Mouse (Mus musculus): Measurements from ENCODE around the gene Zwilch.
"Not testable (repeated sequence)": the region's sequence is repeated elsewhere in the genome, so short reads cannot be mapped to it uniquely, and the experiment has no call there.

Zwilch gene

DNA sequence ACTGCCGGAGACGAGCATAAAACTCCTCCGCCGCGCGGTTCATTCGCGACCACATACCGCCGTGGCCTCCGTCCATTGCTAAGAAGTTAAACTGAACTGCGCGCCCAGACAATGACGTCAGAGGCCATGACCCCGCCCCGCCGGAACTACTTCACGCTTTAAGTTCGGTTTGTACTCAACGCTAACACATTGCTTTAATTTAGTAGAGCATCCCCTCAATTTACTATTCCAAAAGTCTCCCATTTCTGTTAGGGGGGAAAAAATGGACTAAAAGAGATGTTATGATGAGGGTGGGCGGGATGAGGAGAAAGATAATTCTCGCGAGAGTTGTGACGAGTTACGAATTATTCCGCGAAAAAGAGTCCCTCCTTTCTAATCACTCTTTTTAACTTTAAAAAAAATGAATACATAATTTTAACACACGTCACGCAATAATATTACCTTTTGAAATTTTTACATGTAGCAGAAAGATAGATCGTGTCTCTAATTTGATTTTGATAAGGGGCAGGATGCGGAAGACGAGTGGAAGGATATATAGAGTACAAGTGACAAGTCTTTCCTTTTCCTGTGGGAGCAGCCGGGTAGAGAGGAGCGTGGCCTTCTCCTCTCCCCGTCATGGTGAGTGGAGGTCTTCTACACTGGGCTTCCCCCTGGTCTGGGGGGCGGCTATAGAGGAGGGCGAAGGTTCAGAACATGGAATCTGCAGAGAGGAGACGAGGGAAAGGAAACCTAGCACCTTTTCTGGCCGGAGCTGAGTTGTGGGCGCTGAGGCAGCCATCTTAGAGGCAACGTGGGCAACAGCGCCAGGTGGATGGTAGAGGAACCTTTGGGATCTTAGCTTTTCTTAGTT is at the start of gene Zwilch, which contains the start of gene Rpl4:
TSS of gene Zwilch (minus strand) at position 289 of the 850 bp plus-strand sequence.
TSS of gene Rpl4 (plus strand) at position 560 of the 850 bp plus-strand sequence.
- peak; percentile 67 to 74 for DNase-seq

- no peak for DNase-seq
These were observed 49.2 kb upstream of the Zwilch start for GRCm38 (mm10) chr9:64222098-64222497.

DNA sequence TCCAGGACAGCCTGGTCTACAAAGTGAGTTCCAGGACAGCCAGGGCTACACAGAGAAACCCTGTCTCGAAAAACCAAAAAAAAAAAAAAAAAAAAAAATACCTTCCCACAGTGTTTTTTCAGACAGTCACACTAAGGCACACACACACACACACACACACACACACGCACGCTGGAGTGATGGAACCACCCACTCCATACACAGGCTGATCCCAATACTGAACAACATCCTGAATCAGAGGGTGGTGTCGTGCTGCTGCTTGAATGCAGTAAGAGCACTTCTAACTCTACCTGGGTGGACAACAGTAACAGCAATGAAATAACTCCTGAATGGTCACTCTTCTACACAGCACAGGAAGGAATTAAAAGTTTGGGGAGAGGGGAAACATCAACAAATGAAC is 48.6 kb upstream of the Zwilch start:
- no peak for DNase-seq

- DNase-seq, result no peak
These were observed 47.7 kb upstream of the Zwilch start for GRCm38 (mm10) chr9:64220603-64221002.

GRCm38 (mm10) chr9:64219772-64220420 is 47.0 kb upstream of the Zwilch start:
- DNase-seq, result no peak

GRCm38 (mm10) chr9:64219305-64219704 is 46.4 kb upstream of the Zwilch start:
- DNase-seq, result no peak

DNA sequence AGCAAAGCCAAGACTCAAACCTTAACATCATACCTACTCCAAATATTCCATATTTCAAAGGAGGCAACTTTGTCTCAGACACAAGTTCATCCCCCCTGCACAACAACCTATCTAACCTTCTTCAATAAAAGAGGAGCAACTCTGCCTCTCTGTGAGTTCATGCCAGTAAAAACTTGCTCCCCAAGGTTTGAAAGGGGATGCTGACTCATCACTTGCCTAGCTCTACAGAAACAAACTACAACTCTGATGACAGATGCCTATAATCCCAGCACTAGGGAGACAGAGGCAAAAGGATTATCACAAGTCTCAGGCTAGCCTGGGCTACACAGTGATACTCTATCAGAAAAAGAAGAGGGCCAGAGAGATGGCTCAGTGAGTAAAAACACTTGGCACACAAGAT is 45.0 kb upstream of the Zwilch start:
- no peak for DNase-seq

- no peak for DNase-seq
These were observed 43.7 kb upstream of the Zwilch start for GRCm38 (mm10) chr9:64216641-64217040.

- DNase-seq, result no peak
These were observed 43.2 kb upstream of the Zwilch start for GRCm38 (mm10) chr9:64216090-64216489.

- no peak for DNase-seq
These were observed 41.5 kb upstream of the Zwilch start for GRCm38 (mm10) chr9:64214452-64214851.

GRCm38 (mm10) chr9:64207509-64208084 is 34.7 kb upstream of the Zwilch start:
- DNase-seq, result no peak

- no peak for DNase-seq
These were observed 30.0 kb upstream of the Zwilch start for GRCm38 (mm10) chr9:64202866-64203265.

DNA sequence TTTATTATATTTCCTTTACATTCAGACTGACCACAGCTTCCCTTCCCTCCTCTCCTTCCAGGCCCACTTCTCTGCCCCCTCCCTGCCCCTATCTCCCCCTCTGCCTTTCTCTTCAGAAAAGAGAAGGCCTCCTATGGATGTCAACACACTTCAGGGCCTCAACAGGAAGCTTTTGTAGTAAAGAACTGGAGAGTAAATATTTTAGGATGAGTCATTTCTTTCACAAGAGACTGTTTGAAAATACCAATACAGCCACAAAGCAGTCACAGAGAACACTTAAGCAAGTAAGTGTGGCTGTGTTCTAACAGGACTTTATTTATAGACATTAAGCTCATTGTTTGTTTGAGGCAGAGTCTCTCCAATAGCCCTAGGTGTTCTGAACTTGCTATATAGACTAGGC is 29.4 kb upstream of the Zwilch start:
- DNase-seq, result peak in 1 of 2 experiments; percentile 12

DNA sequence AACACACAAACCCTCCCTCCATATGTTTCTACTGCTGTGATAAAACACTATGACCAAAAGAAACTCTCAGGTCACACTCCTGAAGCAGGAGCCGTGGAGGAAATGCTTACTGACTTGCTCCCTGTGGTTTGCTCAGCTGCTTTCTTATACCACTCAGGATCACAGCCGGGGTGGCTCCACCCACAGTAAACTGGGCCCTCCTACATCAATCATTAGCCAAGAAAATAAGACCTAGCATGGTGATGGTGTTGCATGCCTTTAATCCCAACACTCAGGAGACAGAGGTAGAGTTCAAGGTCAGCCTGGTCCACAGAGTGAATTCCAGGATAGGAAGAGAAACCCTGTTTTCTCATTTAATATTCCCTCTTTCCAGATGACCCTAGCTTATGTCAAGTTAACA is 27.0 kb upstream of the Zwilch start:
- DNase-seq, result no peak

DNA sequence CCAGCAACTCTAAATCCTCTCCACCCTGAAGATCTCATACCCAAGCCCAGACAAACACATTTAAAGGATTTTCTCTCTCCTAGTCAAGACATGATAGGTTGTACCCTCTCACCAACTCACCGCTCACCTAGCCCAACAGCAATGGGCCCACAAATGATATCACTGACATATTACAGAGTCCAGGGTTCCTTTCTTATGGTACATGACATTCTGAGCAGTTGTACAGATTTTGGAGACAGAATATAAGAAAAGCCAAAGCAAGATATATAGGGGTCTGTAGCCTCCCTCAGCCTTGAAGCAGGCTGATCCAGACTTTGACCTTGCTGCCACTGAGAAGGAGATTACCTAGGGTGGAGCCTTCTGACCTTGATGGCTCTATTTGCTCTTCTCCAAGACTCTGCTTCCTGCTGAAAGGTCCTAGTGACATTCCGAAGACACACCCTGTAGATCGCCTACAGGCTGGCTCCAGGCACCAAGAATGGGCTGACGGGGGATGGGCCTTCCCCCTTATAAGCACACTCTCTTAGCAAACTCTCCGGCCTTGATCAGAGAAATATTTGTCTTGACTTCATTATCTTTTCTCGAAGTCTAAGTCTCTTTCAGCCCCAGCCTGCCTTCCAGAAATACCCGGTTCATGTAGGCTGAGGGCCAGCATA is 26.0 kb upstream of the Zwilch start:
- not testable (repeated sequence) for DNase-seq

DNA sequence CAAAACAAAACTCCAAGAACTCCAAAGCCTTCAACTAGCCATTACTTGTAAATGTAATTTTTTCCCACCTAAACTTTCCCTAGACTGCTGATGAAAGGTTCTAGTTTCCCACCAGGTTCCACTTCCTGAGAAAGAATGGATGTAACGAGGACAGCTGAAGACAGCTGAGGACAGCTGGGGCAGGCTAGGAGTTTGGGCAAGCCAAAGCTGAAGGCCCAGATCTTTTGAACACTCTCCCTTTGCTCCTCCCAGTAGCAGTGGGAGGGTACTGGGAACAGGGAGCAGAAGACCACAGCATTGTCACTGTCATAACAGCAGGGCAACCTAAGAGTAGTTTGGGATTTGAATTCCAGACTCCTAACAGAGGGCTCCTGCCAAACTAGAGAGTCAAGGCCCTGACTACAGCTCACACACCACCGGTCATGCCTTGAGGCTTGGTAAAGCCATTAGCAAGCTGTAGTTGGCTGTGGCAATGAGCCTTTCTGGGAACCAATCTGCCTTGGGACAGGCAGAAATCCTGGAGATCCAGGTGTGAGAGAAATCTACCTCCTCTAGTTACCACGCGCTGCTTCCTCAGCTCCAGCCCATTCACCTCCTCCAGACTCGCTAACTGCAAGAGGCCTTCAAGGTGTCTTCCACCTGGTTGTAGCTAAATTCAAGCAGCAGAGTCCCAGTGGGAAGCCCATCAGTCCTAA is 25.3 kb upstream of the Zwilch start:
- DNase-seq, result no peak

DNA sequence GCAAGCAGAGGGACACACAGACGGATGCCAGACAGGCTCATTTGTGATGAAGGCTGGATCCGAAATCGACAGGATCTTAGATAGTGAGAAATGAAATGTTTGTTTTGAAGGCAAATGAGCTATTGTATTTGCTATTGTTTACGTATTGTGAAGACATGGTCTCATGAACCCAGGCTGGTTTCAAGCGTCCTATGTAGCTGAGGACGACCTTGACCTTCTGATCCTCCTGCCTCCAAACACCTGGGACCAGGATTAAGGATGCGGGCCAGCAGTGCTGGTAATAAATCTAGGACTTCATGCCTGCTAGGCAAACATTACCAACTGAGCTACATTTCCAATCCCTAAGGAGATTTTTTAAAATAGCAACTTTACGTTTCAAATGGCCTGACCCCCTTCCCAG is 24.6 kb upstream of the Zwilch start:
- DNase-seq, result no peak

DNA sequence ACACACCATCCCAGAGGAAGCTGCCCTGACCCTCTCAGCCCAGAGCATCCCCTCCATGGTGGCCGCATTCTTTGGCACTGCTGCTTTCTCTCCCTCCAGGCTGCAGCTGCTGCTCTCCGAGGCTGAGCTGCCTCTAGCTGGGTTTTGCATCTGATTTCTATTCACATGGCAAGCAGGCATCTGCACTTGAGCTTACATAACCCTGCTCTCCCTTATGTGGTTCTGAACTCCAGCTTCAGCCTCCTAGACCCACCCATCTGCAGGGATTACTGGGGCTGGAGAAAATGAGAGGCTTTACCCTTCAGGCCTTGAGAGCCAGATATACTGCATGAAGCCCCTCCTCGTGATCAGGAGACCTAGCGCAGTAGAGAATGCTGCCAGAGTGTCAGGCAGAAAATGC is 22.6 kb upstream of the Zwilch start:
- DNase-seq, result no peak

DNA sequence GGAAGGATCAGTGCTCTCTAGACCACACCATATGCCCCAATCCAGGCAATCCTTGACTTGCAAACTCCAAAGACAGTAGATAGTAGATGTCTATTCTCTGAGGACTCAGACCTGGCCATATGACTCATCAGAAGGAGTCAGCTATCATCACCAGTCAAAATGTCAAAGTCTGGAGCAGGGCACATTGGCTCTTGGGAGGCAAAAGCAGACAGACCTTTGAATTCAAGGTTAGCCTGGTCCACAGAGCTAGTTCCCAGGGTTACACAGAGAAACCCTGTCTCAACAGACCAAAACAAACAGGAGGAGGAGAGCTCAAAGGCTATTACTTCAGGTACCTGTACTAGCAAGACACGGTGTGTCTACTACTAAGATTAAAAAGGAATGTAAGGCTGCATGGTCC is 21.0 kb upstream of the Zwilch start:
- no peak for DNase-seq

- no peak for DNase-seq
These were observed 11.4 kb upstream of the Zwilch start for GRCm38 (mm10) chr9:64184166-64184840.

- DNase-seq, result not testable (repeated sequence)
These were observed 10.4 kb upstream of the Zwilch start for GRCm38 (mm10) chr9:64183295-64183694.

All from lung, adult 18-20 months (tissue).